Mouse (Mus musculus): Measurements from ENCODE around the gene Sox14.

DNA sequence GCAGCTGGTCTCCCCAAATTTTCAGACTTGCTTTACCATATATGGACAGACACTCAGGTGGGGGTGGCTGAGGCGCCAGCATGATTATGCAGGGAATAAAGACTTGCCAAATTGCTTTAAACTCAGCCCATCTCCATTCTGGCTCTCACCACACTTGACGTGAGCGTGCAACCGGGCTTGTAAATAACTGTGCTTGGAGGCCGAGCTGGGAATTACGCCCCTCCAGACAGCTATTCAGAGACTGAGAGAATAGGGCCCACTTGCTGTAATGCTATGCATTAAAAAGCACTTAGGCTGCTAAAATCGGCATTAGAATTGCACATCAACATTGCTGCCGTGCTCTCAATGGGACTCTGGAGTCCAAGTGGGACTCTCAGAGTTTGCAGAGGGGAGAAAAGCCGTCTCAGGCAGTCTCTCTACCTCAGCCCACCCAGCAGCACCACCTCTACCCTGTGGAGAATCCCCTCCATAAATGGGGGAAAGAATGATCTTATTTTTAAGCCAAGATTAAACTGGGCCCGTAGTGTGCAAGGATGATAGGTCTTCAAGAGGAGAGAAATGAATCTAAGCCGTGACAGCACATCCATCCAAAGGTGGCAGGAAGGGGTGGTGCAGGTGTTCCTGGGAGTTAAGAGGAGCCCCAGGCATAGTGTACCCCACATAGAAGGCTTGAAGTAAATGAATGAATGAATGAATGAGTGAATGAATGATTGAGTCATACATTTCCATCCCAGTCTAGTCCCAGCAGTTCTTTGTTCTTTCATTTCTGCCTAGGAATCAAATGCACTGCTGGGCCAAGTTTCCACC, 40.1 kb downstream of the Sox14 start:
- TF ChIP-seq CTCF (IDR thresholded peaks at IDR 0.05; ENCODE audit: insufficient read depth, low read depth, low read length): no peak
- TF ChIP-seq POLR2A (IDR thresholded peaks at IDR 0.05; ENCODE audit: insufficient read depth, low read depth, low read length): no peak

Data from olfactory bulb, adult 2 months (tissue).